Mouse (Mus musculus): ENCODE data around the gene Olfr568. TPM values are rescaled to one million over a fixed set of nuclear protein-coding genes. Genes with fewer than 3 reads are reported as not detected.

Gene Olfr568
- polyA plus RNA-seq (2012; rRNA removed): not detected in 2 replicates

DNA sequence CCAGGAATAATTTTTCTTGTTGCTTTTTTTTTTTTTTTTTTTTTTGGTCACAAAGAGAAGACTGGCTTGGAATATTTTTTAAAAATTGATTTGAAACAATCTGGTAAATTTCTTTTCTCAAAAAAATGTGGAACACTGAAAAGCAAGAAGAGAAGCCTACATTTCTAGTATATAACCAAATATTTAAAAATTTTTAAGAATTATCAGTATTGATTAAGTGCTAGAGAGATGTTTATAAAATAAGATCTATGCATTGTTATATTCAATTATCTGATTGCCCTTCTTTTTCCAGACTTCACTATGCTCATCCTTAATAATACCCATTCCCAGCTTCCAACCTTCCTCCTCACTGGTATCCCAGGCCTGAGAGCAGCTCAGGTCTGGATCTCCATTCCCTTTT lies at the start of gene Olfr568:
Olfr568 (plus strand) TSS at position 301 of the 400 bp plus-strand sequence.

DNA sequence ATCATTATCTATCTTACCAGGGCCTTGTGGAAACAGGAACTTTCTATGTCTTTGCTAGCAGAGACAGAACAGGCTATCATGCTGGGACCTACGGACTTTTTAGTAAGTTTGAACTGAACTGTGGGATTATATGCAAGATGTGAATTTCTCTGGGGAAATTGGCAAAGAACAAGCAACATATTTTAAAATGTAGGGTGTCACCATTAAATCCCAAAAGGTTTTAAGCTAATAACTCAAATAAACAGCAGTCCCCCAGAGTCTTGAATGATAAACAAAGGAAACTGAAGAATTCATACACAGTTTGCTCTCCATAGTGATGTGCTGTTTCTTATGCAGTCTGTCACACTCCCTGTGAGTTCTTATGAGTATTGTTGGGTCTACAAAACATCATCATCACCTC lies 18.3 kb upstream of the Olfr568 start, which contains the start of gene Olfr566:
Olfr566 (minus strand) TSS at position 101 of the 400 bp plus-strand sequence.

DNA sequence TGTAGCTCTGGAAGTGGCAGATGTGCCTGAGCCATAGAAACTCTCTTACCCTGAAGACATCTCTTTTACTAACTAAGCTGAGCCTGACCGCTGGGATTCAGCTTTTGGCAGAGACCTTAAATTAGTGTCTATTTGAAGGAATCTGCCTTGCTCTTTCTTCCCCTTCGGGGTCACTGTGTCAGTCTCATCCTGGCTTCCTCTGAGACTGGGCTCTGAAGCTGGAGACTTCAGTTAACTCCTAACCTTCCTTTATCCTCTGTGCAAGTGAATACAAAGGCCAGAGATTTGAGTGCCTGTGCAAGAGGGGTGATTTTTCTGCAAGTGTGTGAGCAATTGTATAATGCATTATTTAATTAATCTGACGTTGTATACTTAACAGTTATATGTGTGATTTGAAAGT lies 13.9 kb downstream of the Olfr568 start, which contains the start of gene Olfr569:
Olfr569 (minus strand) TSS at position 101 of the 400 bp plus-strand sequence.

DNA sequence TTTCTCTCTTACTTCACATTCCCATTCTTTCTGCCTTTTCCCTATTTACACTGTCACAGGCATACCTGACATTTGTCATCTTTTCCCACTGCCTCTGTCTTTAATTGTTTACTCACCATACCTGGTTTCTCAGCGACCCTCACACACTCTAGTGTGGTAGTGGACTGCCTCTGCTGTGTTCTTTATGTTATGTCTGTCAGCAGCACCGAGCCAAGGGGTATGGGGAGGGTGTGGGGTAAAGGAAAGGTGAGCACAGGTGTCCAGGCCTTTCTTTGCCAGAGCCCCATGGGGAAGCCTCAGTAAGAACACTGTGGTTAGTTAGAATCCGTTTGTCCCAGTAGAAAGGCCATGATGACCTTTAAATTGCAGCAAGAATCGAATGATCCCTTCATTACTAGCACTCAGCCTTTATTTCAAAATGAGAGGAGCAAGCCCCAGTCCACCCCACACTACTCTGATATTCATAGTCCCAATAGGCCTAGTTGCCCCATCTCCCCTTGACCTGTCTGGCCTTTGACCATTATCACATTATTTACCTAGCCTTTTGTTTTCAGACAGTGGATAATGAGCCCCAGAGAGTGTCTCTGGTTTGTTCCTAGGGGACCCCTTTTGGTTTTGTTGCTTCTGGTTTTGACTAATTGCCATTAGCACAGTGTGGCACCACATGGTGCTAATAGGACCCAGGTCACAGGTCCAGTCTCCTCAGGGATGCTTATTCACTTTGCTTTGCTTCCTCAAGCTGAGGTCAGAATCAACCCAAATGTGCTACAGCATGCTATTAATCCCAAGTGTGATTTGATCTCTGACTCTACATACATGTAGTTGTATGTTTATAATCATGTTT lies 40.3 kb downstream of the Olfr568 start, which contains the start of gene Olfr571:
Olfr571 (minus strand) TSS at position 505 of the 844 bp plus-strand sequence.

DNA sequence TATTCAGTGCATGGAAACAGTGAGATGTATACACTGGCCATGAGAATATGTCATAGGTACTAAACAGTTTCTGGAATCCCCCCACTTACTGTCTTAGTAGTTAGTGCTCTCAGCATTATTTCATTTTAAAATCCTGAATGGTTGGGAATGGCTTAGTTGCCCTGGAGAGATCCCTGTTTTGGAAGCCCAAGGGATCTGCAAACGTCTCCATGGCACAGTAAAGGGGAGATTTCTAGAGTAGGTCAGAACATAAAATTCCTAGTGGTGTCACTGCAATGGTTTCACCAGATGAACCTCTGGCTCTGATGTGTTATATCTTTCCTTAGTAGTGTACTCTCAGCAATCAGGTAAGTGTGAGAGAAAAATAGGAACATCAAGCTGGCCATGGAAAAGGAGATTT lies 47.2 kb downstream of the Olfr568 start, which contains the start of gene Olfr572:
Olfr572 (plus strand) TSS at position 301 of the 400 bp plus-strand sequence.

Other genes starting within 250 kb of the Olfr568 start
- gene Olfr554, start 238.7 kb upstream of the Olfr568 start, polyA plus RNA-seq (2012; rRNA removed): not detected in 2 replicates
- not detected in 2 replicates for gene Olfr555, start 218.3 kb upstream of the Olfr568 start, polyA plus RNA-seq (2012; rRNA removed)
- gene Olfr556, start 212.2 kb upstream of the Olfr568 start, polyA plus RNA-seq (2012; rRNA removed): not detected in 2 replicates
- 20.2 and 24.8 TPM in 2 replicates for gene Trim68, start 189.8 kb upstream of the Olfr568 start, polyA plus RNA-seq (2012; rRNA removed)
- gene Olfr557, start 181.2 kb upstream of the Olfr568 start, polyA plus RNA-seq (2012; rRNA removed): 0.06 TPM in 1 of 2 replicates, not detected in the other
- 0.04 and 0.21 TPM in 2 replicates for gene Olfr558, start 174.9 kb upstream of the Olfr568 start, polyA plus RNA-seq (2012; rRNA removed)
- not detected in 2 replicates for gene Olfr33, start 158.1 kb upstream of the Olfr568 start, polyA plus RNA-seq (2012; rRNA removed)
- gene Olfr559, start 149.6 kb upstream of the Olfr568 start, polyA plus RNA-seq (2012; rRNA removed): not detected in 2 replicates
- gene Olfr560, start 117.8 kb upstream of the Olfr568 start, polyA plus RNA-seq (2012; rRNA removed): not detected in 2 replicates
- 0.06 and 0.15 TPM in 2 replicates for gene Olfr78, start 117.7 kb upstream of the Olfr568 start, polyA plus RNA-seq (2012; rRNA removed)
- 0.05 TPM in 1 of 2 replicates, not detected in the other for gene Olfr561, start 105.9 kb upstream of the Olfr568 start, polyA plus RNA-seq (2012; rRNA removed)
- gene Olfr564, start 73.6 kb upstream of the Olfr568 start, polyA plus RNA-seq (2012; rRNA removed): not detected in 2 replicates
- gene Olfr566, start 18.4 kb upstream of the Olfr568 start, polyA plus RNA-seq (2012; rRNA removed): not detected in 2 replicates
- gene Olfr569, start 13.8 kb downstream of the Olfr568 start, polyA plus RNA-seq (2012; rRNA removed): not detected in 2 replicates
- not detected in 2 replicates for gene Olfr570, start 17.5 kb downstream of the Olfr568 start, polyA plus RNA-seq (2012; rRNA removed)
- 0.05 and 0.11 TPM in 2 replicates for gene Olfr571, start 40.4 kb downstream of the Olfr568 start, polyA plus RNA-seq (2012; rRNA removed)
- not detected in 2 replicates for gene Olfr572, start 47.3 kb downstream of the Olfr568 start, polyA plus RNA-seq (2012; rRNA removed)
- gene Olfr573-ps1, start 65.5 kb downstream of the Olfr568 start, polyA plus RNA-seq (2012; rRNA removed): not detected in 2 replicates
- not detected in 2 replicates for gene Olfr574, start 71.3 kb downstream of the Olfr568 start, polyA plus RNA-seq (2012; rRNA removed)
- not detected in 2 replicates for gene Olfr575, start 81.7 kb downstream of the Olfr568 start, polyA plus RNA-seq (2012; rRNA removed)
- gene Olfr576, start 85.5 kb downstream of the Olfr568 start, polyA plus RNA-seq (2012; rRNA removed): not detected in 2 replicates
- not detected in 2 replicates for gene Olfr577, start 98.8 kb downstream of the Olfr568 start, polyA plus RNA-seq (2012; rRNA removed)
- not detected in 2 replicates for gene Olfr578, start 112.2 kb downstream of the Olfr568 start, polyA plus RNA-seq (2012; rRNA removed)
- gene Olfr582, start 160.9 kb downstream of the Olfr568 start, polyA plus RNA-seq (2012; rRNA removed): not detected in 2 replicates
- not detected in 2 replicates for gene Olfr583, start 174.2 kb downstream of the Olfr568 start, polyA plus RNA-seq (2012; rRNA removed)
- gene Olfr584, start 204.8 kb downstream of the Olfr568 start, polyA plus RNA-seq (2012; rRNA removed): not detected in 2 replicates
- not detected in 2 replicates for gene Olfr585, start 220.6 kb downstream of the Olfr568 start, polyA plus RNA-seq (2012; rRNA removed)
- gene Olfr586, start 248.5 kb downstream of the Olfr568 start, polyA plus RNA-seq (2012; rRNA removed): not detected in 2 replicates

All from central nervous system, embryonic 11.5 days (tissue).